Mouse (Mus musculus): ENCODE data around the gene Gm21818.
"Not testable (repeated sequence)": the region's sequence is repeated elsewhere in the genome, so short reads cannot be mapped to it uniquely, and the experiment has no call there.

The Gm21818 gene

GRCm38 (mm10) chr13:120172133-120172532 lies at the start of gene Gm21818:
TSS of gene Gm21818 (plus strand) at chr13:120172433.
- DNase-seq (ENCODE audit: low spot score), result not testable (repeated sequence)

GRCm38 (mm10) chr13:120139946-120140345 lies 32.3 kb upstream of the Gm21818 start, which contains the start of gene Gm20767:
TSS of gene Gm20767 (plus strand) at chr13:120140246.
- not testable (repeated sequence) for DNase-seq (ENCODE audit: low spot score)

- DNase-seq (ENCODE audit: low spot score), result not testable (repeated sequence)
Measured at GRCm38 (mm10) chr13:120142348-120142747, 29.9 kb upstream of the Gm21818 start.

GRCm38 (mm10) chr13:120149660-120150407 lies 22.4 kb upstream of the Gm21818 start:
- not testable (repeated sequence) for DNase-seq (ENCODE audit: low spot score)

GRCm38 (mm10) chr13:120150589-120150988 lies 21.6 kb upstream of the Gm21818 start:
- not testable (repeated sequence) for DNase-seq (ENCODE audit: low spot score)

- DNase-seq (ENCODE audit: low spot score), result not testable (repeated sequence)
Measured at GRCm38 (mm10) chr13:120168301-120168700, 3.9 kb upstream of the Gm21818 start.

GRCm38 (mm10) chr13:120196189-120196821 lies 24.1 kb downstream of the Gm21818 start:
- DNase-seq (ENCODE audit: low spot score), result not testable (repeated sequence)

GRCm38 (mm10) chr13:120215847-120216246 lies 43.6 kb downstream of the Gm21818 start, which contains the start of gene Gm21762:
TSS of gene Gm21762 (minus strand) at chr13:120215947.
- not testable (repeated sequence) for DNase-seq (ENCODE audit: low spot score)

- DNase-seq (ENCODE audit: low spot score), result not testable (repeated sequence)
Measured at GRCm38 (mm10) chr13:120220922-120221321, 48.7 kb downstream of the Gm21818 start.

- DNase-seq (ENCODE audit: low spot score), result not testable (repeated sequence)
Measured at GRCm38 (mm10) chr13:120223012-120223659, 50.9 kb downstream of the Gm21818 start.

All from left cerebral cortex, adult 11 months (tissue).